Mouse (Mus musculus): ENCODE results near the gene Ankrd60. TPM values are rescaled to one million over a fixed set of nuclear protein-coding genes. Genes with fewer than 3 reads are reported as not detected.

Ankrd60 gene
- polyA plus RNA-seq, 1 experiment, result not detected

DNA sequence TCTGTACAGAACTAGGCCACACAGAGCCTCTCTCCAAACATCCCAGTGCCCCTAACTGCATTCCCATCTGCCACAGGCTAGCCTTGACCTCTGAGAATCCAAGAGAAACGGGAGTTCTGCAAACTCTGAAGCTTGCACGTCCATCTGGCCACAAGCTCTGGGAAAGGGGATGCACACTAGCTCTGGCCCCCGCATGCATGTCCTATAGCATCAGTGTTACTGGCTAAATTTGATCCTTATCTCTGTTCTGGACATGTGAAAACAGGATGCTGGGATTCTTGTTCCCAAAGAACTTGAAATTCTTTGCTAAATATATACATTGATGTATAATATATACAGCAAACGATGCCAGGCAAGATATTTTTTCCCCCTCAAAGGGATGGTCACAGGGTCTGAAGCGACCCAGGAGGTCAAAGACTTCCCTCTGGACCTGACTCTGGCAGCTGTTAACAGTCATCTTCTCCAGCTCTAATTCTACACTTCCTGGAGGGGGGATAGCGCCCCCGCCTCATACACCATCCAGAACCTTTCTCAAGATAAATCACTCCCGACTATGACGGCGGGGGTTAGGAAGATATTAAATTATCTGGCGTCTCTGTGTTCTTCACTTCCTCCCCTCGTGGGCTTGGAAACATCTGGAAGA lies 19.3 kb downstream of the Ankrd60 start:
- no peak for TF ChIP-seq SRF (IDR thresholded peaks at IDR 0.05; ENCODE audit: control insufficient read depth, insufficient read length, low read depth)
- no peak for TF ChIP-seq USF1 (IDR thresholded peaks at IDR 0.05; ENCODE audit: low read depth)
- no peak for TF ChIP-seq REST (IDR thresholded peaks at IDR 0.05; ENCODE audit: insufficient read depth, insufficient read length)
- TF ChIP-seq POLR2AphosphoS2 (IDR thresholded peaks at IDR 0.05; ENCODE audit: insufficient read length, low read depth), result no peak
- no peak for TF ChIP-seq TCF3 (IDR thresholded peaks at IDR 0.05; ENCODE audit: insufficient read length, low read depth)
- no peak for TF ChIP-seq CEBPB (IDR thresholded peaks at IDR 0.05; ENCODE audit: insufficient read depth, poor library complexity, severe bottlenecking)
- no peak for TF ChIP-seq MAX (IDR thresholded peaks at IDR 0.05; ENCODE audit: low read depth)
- no peak for TF ChIP-seq MYOG (IDR thresholded peaks at IDR 0.05; ENCODE audit: control insufficient read depth in 1 of 3, insufficient read depth in 1 of 3, insufficient read length in 2 of 3, low read depth in 2 of 3)
- no peak for TF ChIP-seq E2F4 (IDR thresholded peaks at IDR 0.05; ENCODE audit: insufficient read depth)
- TF ChIP-seq MYOD1 (IDR thresholded peaks at IDR 0.05; ENCODE audit: control insufficient read depth in 1 of 3, insufficient read length in 2 of 3, low read depth in 2 of 3), result no peak
- TF ChIP-seq POLR2A (IDR thresholded peaks at IDR 0.05; ENCODE audit: insufficient read length, low read depth), result no peak
- TF ChIP-seq TCF12 (IDR thresholded peaks at IDR 0.05; ENCODE audit: insufficient read depth, poor library complexity, severe bottlenecking), result no peak
- H3ac ChIP-seq (ENCODE audit: control insufficient read depth, insufficient read length), result no peak overlapping the region
- H3K36me3 ChIP-seq (ENCODE audit: control insufficient read depth, insufficient read depth), result no peaks in the 10 kb centered on the region
- H3K4me2 ChIP-seq (ENCODE audit: low read depth), result no peak overlapping the region
- H3K79me2 ChIP-seq (ENCODE audit: control insufficient read depth, insufficient read depth), result no peaks in the 10 kb centered on the region
- no peak overlapping the region for H3K4me3 ChIP-seq
- H3K27me3 ChIP-seq (ENCODE audit: control insufficient read depth, insufficient read depth, insufficient read length), result peaks cover 7% of the 10 kb centered on the region

DNA sequence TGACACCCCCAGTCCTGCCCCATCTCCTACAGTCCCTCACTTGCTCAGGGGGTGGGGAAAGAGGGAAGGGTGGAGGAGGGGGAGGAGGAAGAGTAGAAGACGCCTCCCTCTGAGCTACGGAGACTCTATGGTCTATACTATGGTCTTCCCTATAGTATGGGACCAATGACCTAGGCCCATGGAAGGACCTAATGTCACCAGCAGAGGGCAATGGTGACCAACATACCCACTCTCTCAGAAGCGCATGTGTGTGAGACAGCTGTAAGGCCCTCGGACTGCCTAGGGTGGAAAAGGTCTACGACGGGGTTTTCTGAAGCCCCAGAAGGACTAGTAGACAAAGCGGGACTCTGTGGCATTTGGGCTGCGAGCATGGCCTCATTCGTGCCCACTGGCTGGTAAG lies 24.3 kb downstream of the Ankrd60 start:
- Histone ChIP-seq H3K4me3 (no peak overlapping the region), H3K27me3 (ENCODE audit: control insufficient read depth, insufficient read depth, insufficient read length) (peaks cover 12% of the 10 kb centered on the region), H3K4me2 (ENCODE audit: low read depth) (no peak overlapping the region), H3K79me2 (ENCODE audit: control insufficient read depth, insufficient read depth) (no peaks in the 10 kb centered on the region), H3K36me3 (ENCODE audit: control insufficient read depth, insufficient read depth) (no peaks in the 10 kb centered on the region), H3ac (ENCODE audit: control insufficient read depth, insufficient read length) (no peak overlapping the region)
- TF ChIP-seq CEBPB (IDR thresholded peaks at IDR 0.05; ENCODE audit: insufficient read depth, poor library complexity, severe bottlenecking) (no peak), MAX (IDR thresholded peaks at IDR 0.05; ENCODE audit: low read depth) (no peak), POLR2A (IDR thresholded peaks at IDR 0.05; ENCODE audit: insufficient read length, low read depth) (no peak), TCF3 (IDR thresholded peaks at IDR 0.05; ENCODE audit: insufficient read length, low read depth) (no peak), SRF (IDR thresholded peaks at IDR 0.05; ENCODE audit: control insufficient read depth, insufficient read length, low read depth) (no peak), MYOG (IDR thresholded peaks at IDR 0.05; ENCODE audit: control insufficient read depth in 1 of 3, insufficient read depth in 1 of 3, insufficient read length in 2 of 3, low read depth in 2 of 3) (no peak), USF1 (IDR thresholded peaks at IDR 0.05; ENCODE audit: low read depth) (no peak)

DNA sequence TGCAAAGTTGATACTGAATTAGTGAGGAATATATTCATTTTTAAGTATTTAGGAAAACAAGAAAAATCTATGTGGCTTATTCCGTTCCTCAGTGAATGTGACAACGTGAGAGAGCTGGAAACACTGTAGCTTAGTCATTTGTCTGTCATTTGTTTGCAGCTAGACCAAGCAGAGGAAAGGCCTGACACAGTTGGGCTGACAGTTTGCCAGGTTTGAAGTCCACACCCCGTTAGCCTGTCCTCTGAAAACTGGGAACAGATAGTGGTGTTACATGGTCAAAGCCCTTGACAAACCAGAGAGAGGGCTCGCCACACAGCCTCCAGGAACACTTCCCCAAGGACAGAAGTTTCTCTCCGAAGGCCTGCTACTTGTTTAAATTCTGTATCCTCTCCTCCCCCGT lies 27.5 kb downstream of the Ankrd60 start:
- no peak for TF ChIP-seq MYOD1 (IDR thresholded peaks at IDR 0.05; ENCODE audit: control insufficient read depth in 1 of 3, insufficient read length in 2 of 3, low read depth in 2 of 3)
- Histone ChIP-seq H3K4me3 (no peak overlapping the region), H3K79me2 (ENCODE audit: control insufficient read depth, insufficient read depth) (no peaks in the 10 kb centered on the region), H3ac (ENCODE audit: control insufficient read depth, insufficient read length) (no peak overlapping the region), H3K36me3 (ENCODE audit: control insufficient read depth, insufficient read depth) (no peaks in the 10 kb centered on the region), H3K4me2 (ENCODE audit: low read depth) (no peak overlapping the region), H3K27me3 (ENCODE audit: control insufficient read depth, insufficient read depth, insufficient read length) (peaks cover 12% of the 10 kb centered on the region)

DNA sequence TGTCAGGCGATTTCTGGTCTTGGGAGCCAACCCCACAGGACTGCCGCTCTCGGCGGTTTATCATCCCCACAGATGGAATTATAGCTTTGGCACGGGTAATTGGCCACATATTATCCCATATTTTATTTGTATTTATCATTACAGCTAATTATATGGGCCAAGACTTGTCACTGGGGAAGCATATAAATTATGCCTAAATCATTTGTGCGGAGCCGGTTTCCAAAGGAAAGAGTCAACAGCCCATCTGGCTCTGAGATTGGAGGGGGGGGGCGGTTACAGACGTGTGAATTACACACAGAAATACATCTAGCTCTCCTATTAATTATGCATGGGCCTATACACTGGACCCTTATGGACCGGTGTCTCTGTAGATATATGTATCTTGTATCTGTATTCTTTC lies 28.9 kb downstream of the Ankrd60 start:
- H3K79me2 ChIP-seq (ENCODE audit: control insufficient read depth, insufficient read depth), result no peaks in the 10 kb centered on the region
- H3K4me3 ChIP-seq, result no peak overlapping the region
- no peaks in the 10 kb centered on the region for H3K36me3 ChIP-seq (ENCODE audit: control insufficient read depth, insufficient read depth)
- no peak overlapping the region for H3ac ChIP-seq (ENCODE audit: control insufficient read depth, insufficient read length)
- H3K27me3 ChIP-seq (ENCODE audit: control insufficient read depth, insufficient read depth, insufficient read length), result peaks cover 6% of the 10 kb centered on the region
- no peak for TF ChIP-seq MYOG (IDR thresholded peaks at IDR 0.05; ENCODE audit: control insufficient read depth in 1 of 3, insufficient read depth in 1 of 3, insufficient read length in 2 of 3, low read depth in 2 of 3)
- TF ChIP-seq TCF12 (IDR thresholded peaks at IDR 0.05; ENCODE audit: insufficient read depth, poor library complexity, severe bottlenecking), result no peak
- TF ChIP-seq E2F4 (IDR thresholded peaks at IDR 0.05; ENCODE audit: insufficient read depth), result no peak
- TF ChIP-seq CEBPB (IDR thresholded peaks at IDR 0.05; ENCODE audit: insufficient read depth, poor library complexity, severe bottlenecking), result no peak
- no peak for TF ChIP-seq TCF3 (IDR thresholded peaks at IDR 0.05; ENCODE audit: insufficient read length, low read depth)
- TF ChIP-seq MYOD1 (IDR thresholded peaks at IDR 0.05; ENCODE audit: control insufficient read depth in 1 of 3, insufficient read length in 2 of 3, low read depth in 2 of 3), result no peak
- TF ChIP-seq POLR2A (IDR thresholded peaks at IDR 0.05; ENCODE audit: insufficient read length, low read depth), result no peak
- no peak for TF ChIP-seq SRF (IDR thresholded peaks at IDR 0.05; ENCODE audit: control insufficient read depth, insufficient read length, low read depth)
- no peak for TF ChIP-seq MAX (IDR thresholded peaks at IDR 0.05; ENCODE audit: low read depth)
- TF ChIP-seq POLR2AphosphoS2 (IDR thresholded peaks at IDR 0.05; ENCODE audit: insufficient read length, low read depth), result no peak
- no peak overlapping the region for H3K4me2 ChIP-seq (ENCODE audit: low read depth)

DNA sequence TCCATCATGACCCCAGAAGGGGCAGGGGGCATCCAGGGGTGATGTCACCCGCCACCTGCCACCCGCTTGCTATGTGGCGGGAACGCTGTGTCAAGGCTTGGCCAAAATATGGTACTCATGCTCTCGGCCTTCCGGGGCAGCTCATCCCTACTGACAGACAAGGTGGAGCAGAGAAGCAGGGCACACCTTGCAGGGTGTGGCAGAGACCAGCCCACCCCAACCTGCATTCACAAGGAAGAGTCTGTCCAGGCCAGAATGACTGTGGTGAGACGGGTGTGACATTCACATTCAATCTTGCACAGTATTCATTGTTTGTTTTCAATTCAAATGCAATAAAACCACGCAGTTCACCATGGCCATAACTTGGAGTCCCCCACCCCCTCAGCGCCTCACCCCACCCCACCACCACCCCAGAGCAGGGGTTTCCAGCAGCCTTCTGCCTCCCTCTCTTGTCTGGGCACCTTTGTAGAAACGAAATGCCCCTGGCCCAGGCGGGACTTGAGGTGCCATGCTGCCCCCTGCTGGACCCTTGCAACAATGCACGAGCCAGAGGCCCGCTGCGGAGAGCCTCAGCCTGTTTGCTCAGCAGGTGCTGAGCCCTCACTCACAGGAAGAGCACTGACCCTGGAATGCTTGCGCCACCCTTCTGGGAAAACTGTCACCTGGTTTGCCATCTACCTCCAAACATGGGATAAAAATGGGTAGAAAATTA lies 32.0 kb downstream of the Ankrd60 start:
- TF ChIP-seq MYOD1 (IDR thresholded peaks at IDR 0.05; ENCODE audit: control insufficient read depth in 1 of 3, insufficient read length in 2 of 3, low read depth in 2 of 3) (peak in 2 of 3 experiments; percentile 21 to 37), REST (IDR thresholded peaks at IDR 0.05; ENCODE audit: insufficient read depth, insufficient read length) (no peak), MYOG (IDR thresholded peaks at IDR 0.05; ENCODE audit: control insufficient read depth in 1 of 3, insufficient read depth in 1 of 3, insufficient read length in 2 of 3, low read depth in 2 of 3) (peak in 1 of 3 experiments; percentile 29), TCF3 (IDR thresholded peaks at IDR 0.05; ENCODE audit: insufficient read length, low read depth) (no peak)

More for the DNA sequence above, 32.0 kb downstream of the Ankrd60 start:
- Histone ChIP-seq H3K4me2 (ENCODE audit: low read depth) (no peak overlapping the region), H3K4me3 (no peak overlapping the region), H3K27me3 (ENCODE audit: control insufficient read depth, insufficient read depth, insufficient read length) (no peaks in the 10 kb centered on the region), H3ac (ENCODE audit: control insufficient read depth, insufficient read length) (no peak overlapping the region), H3K79me2 (ENCODE audit: control insufficient read depth, insufficient read depth) (no peaks in the 10 kb centered on the region), H3K36me3 (ENCODE audit: control insufficient read depth, insufficient read depth) (no peaks in the 10 kb centered on the region)
